Mouse (Mus musculus): ENCODE measurements around the gene Trmt6. TPM values are rescaled to one million over a fixed set of nuclear protein-coding genes. Genes with fewer than 3 reads are reported as not detected.
A peak's percentile ranks its signal among the peaks of the same experiment; 100 is the strongest.

Gene Trmt6
- total and polyA plus RNA-seq, 3 experiments, result 35.1 to 89.9 (median 77.6) TPM

- Histone ChIP-seq H3K36me3 (replicated peaks in 1 of 2; ENCODE audit: control insufficient read depth in 1 of 2, insufficient read depth in 1 of 2, low read length in 1 of 2) (peaks cover 20 to 41% of the 10 kb centered on the region in 2 experiments), H3K27me3 (replicated peaks) (no peaks in the 10 kb centered on the region), H3K4me2 (ENCODE audit: insufficient read depth, low read depth, poor library complexity, severe bottlenecking) (peak within 1 kb of the TSS; percentile 76), H3K9ac (ENCODE audit: insufficient read depth, low read depth) (peak within 1 kb of the TSS; percentile 95), H3K9me3 (replicated peaks; ENCODE audit: low read length) (no peaks in the 10 kb centered on the region), H3K4me1 (ENCODE audit: control insufficient read depth in 1 of 2, insufficient read depth in 2 of 2) (peaks cover 3 to 23% of the 10 kb centered on the region in 2 experiments; a peak in 3 of 4 replicates), H3K27ac (ENCODE audit: insufficient read depth, low read depth) (peak within 1 kb of the TSS; percentile 24; the same call in 1 of the 2 replicates), H3K79me2 (replicated peaks; ENCODE audit: control insufficient read depth, extremely low read depth, insufficient read depth, poor library complexity, severe bottlenecking) (peaks cover 22% of the 10 kb centered on the region), H3K4me3 (replicated peaks in 1 of 3; ENCODE audit: low read depth in 2 of 3, low read length in 2 of 3, poor library complexity in 1 of 3) (peak within 1 kb of the TSS; percentile 92 to 99 (median 93))
- in situ Hi-C loops (cut with MboI; ENCODE audit: low pct_ligation_motif_present, low pct_unique_long_range_greater_than_20kb, low sequenced_read_pairs) (loop anchor here (5.0 kb wide), 1 partner anchor 56 kb away; no protein-coding TSS in a partner anchor), dilution Hi-C loops (cut with MboI; ENCODE audit: extremely low pct_ligation_motif_present, extremely low pct_unique_long_range_greater_than_20kb, low sequenced_read_pairs) (no loop called here)
- DNase-seq (ENCODE audit: extremely low read depth), result peak; percentile 92
- TF ChIP-seq HCFC1 (IDR thresholded peaks at IDR 0.05; ENCODE audit: low read depth, low read length) (peak; percentile 88), TCF12 (IDR thresholded peaks at IDR 0.05; ENCODE audit: low read depth, low read length) (peak; percentile 86), EP300 (IDR thresholded peaks at IDR 0.05; ENCODE audit: low read length) (no peak), GABPA (IDR thresholded peaks at IDR 0.05; ENCODE audit: insufficient replicate concordance, low read depth, low read length) (peak; percentile 32; the same call in 1 of the 2 replicates), E2F4 (IDR thresholded peaks at IDR 0.05; ENCODE audit: insufficient replicate concordance, low read depth, low read length) (no peak), PAX5 (IDR thresholded peaks at IDR 0.05; ENCODE audit: low read length) (no peak), MEF2A (IDR thresholded peaks at IDR 0.05; ENCODE audit: borderline replicate concordance, low read depth, low read length) (peak; percentile 70), POLR2AphosphoS2 (IDR thresholded peaks at IDR 0.05; ENCODE audit: low read depth, low read length) (no peak), RAD21 (IDR thresholded peaks at IDR 0.05; ENCODE audit: low read depth, low read length) (peak; percentile 35), SMC3 (IDR thresholded peaks at IDR 0.05; ENCODE audit: low read depth, low read length) (peak; percentile 78), KAT2A (IDR thresholded peaks at IDR 0.05; ENCODE audit: insufficient replicate concordance, low read length) (peak; percentile 89), CHD2 (IDR thresholded peaks at IDR 0.05; ENCODE audit: low read length) (no peak), CHD1 (IDR thresholded peaks at IDR 0.05; ENCODE audit: low read depth, low read length) (no peak), RCOR1 (conservative IDR thresholded peaks at IDR 0.05; ENCODE audit: low read depth, low read length) (no peak), ETS1 (conservative IDR thresholded peaks at IDR 0.05; ENCODE audit: low read depth, low read length) (0 out of 2 replicates have a peak, but pooled peaks have one; percentile 14), SIN3A (IDR thresholded peaks at IDR 0.05; ENCODE audit: low read length) (peak; percentile 97), ZNF384 (IDR thresholded peaks at IDR 0.05; ENCODE audit: low read depth, low read length) (no peak), POLR2A (IDR thresholded peaks at IDR 0.05; ENCODE audit: low read depth, low read length) (peak; percentile 97), NRF1 (IDR thresholded peaks at IDR 0.05; ENCODE audit: low read depth, low read length) (0 out of 2 replicates have a peak, but pooled peaks have one; percentile 29), NELFE (IDR thresholded peaks at IDR 0.05; ENCODE audit: low read depth, low read length) (peak; percentile 94), MXI1 (IDR thresholded peaks at IDR 0.05; ENCODE audit: low read depth, low read length) (peak; percentile 93), ZC3H11A (IDR thresholded peaks at IDR 0.05; ENCODE audit: low read depth, low read length) (0 out of 2 replicates have a peak, but pooled peaks have one; percentile 1), MAZ (IDR thresholded peaks at IDR 0.05; ENCODE audit: low read depth, low read length) (peak; percentile 71; the same call in 1 of the 2 replicates), BHLHE40 (IDR thresholded peaks at IDR 0.05; ENCODE audit: low read depth, low read length) (no peak), MYC (IDR thresholded peaks at IDR 0.05; ENCODE audit: low read depth, low read length) (peak; percentile 82), JUN (IDR thresholded peaks at IDR 0.05; ENCODE audit: insufficient read depth, low read depth, low read length) (no peak), USF2 (conservative IDR thresholded peaks at IDR 0.05; ENCODE audit: low read depth, low read length) (peak; percentile 42; the same call in 1 of the 2 replicates), USF1 (IDR thresholded peaks at IDR 0.05; ENCODE audit: low read depth, low read length) (peak; percentile 62), IRF4 (IDR thresholded peaks at IDR 0.05; ENCODE audit: low read depth, low read length) (peak; percentile 71), TBP (conservative IDR thresholded peaks at IDR 0.05; ENCODE audit: low read depth, low read length) (peak; percentile 94), CTCF (conservative IDR thresholded peaks at IDR 0.05 in 1 of 2, IDR thresholded peaks at IDR 0.05 in 1 of 2; ENCODE audit: low read depth in 2 of 2, low read length in 2 of 2) (peak; percentile 62 to 94), ZMIZ1 (IDR thresholded peaks at IDR 0.05; ENCODE audit: low read depth, low read length) (peak; percentile 92), MAFK (IDR thresholded peaks at IDR 0.05; ENCODE audit: insufficient replicate concordance, low read length) (0 out of 2 replicates have a peak, but pooled peaks have one; percentile 31), MAX (IDR thresholded peaks at IDR 0.05; ENCODE audit: low read length) (peak; percentile 88; the same call in 1 of the 2 replicates), UBTF (IDR thresholded peaks at IDR 0.05; ENCODE audit: low read depth, low read length) (peak; percentile 86), JUND (conservative IDR thresholded peaks at IDR 0.05; ENCODE audit: low read depth, low read length) (no peak), ZKSCAN1 (IDR thresholded peaks at IDR 0.05; ENCODE audit: borderline replicate concordance, low read depth, low read length) (no peak)
Observed at GRCm38 (mm10) chr2:132846407-132847358, 30.8 kb upstream of the Trmt6 start, which contains the start of gene Crls1. TSS of gene Crls1 (plus strand) at chr2:132846666.

Measured in CH12.LX (cell line).